Mouse (Mus musculus) liver, embryonic 12.5 days (tissue): ENCODE measurements at regions not wholly inside any gene's neighbourhood (a gene's known extent, or its start where the extent isn't known, plus 50 kb on each side); places are given as distances from the start of the nearest gene placed in this dataset.

Source experiments
- ATAC-seq: fragments of 200-750 bp; cut with Nextera tagmentation; 2 replicates; pipeline ENCODE4 v1.8.0; 2017; ENCODE audit warnings: moderate number of reproducible peaks, mild to moderate bottlenecking, moderate library complexity
- H3K27ac ChIP-seq: fragments of 300-500 bp; sonication (generic); 2 replicates; pipeline ENCODE4 v1.5.1; 2016; ENCODE audit warnings: mild to moderate bottlenecking
- H3K27me3 ChIP-seq: fragments of 300-500 bp; sonication (generic); replicated peaks from 2 replicates; pipeline ENCODE4 v1.6.1; 2016; ENCODE audit warnings: mild to moderate bottlenecking, moderate library complexity
- H3K36me3 ChIP-seq: fragments of 300-500 bp; sonication (generic); 2 replicates; pipeline ENCODE4 v1.6.1; 2016; ENCODE audit warnings: mild to moderate bottlenecking, moderate library complexity
- H3K4me1 ChIP-seq: fragments of 300-500 bp; sonication (generic); 2 replicates; pipeline ENCODE4 v1.6.1; 2016
- H3K4me2 ChIP-seq: fragments of 300-500 bp; sonication (generic); 2 replicates; pipeline ENCODE4 v1.6.1; 2016; ENCODE audit warnings: mild to moderate bottlenecking, moderate library complexity
- H3K4me3 ChIP-seq: fragments of 300-500 bp; sonication (generic); 2 replicates; pipeline ENCODE4 v1.5.1; 2016; ENCODE audit warnings: mild to moderate bottlenecking, moderate library complexity
- H3K9ac ChIP-seq: fragments of 300-500 bp; sonication (generic); 2 replicates; pipeline ENCODE4 v1.6.1; 2016; ENCODE audit warnings: mild to moderate bottlenecking, moderate library complexity
- H3K9me3 ChIP-seq: fragments of 300-500 bp; sonication (generic); replicated peaks from 2 replicates; pipeline ENCODE4 v1.6.1; 2016; ENCODE audit warnings: mild to moderate bottlenecking, moderate library complexity
- WGBS: fragments of 180-500 bp; shearing (Covaris S2); methylation state at CpG from one replicate; pipeline ENCODE4 v1.1.7; 2016; ENCODE audit not compliant: insufficient replicate concordance; 5-methylcytosine and 5-hydroxymethylcytosine counted together

GRCm38 (mm10) chr2:84184288-84185015 is 194.1 kb downstream of the Gm13691 start:
- Histone ChIP-seq H3K4me1 (peaks cover 9% of the 10 kb centered on the region; the same call in 1 of the 2 replicates), H3K9me3 (no peaks in the 10 kb centered on the region), H3K4me3 (no peak overlapping the region), H3K27ac (no peak overlapping the region), H3K9ac (no peak overlapping the region), H3K27me3 (no peaks in the 10 kb centered on the region), H3K4me2 (peak overlapping the region; percentile 42), H3K36me3 (no peaks in the 10 kb centered on the region)
- 0 out of 2 replicates have a peak, but pooled peaks have one; percentile 44 for ATAC-seq
- WGBS: 25% methylated on average over 19 of the region's 19 CpGs

GRCm38 (mm10) chr2:84185016-84185330 is 194.6 kb downstream of the Gm13691 start:
- Histone ChIP-seq H3K27me3 (no peaks in the 10 kb centered on the region), H3K9me3 (no peaks in the 10 kb centered on the region), H3K4me2 (peak overlapping the region; percentile 42), H3K27ac (no peak overlapping the region), H3K9ac (no peak overlapping the region), H3K4me1 (peaks cover 9% of the 10 kb centered on the region; the same call in 1 of the 2 replicates), H3K4me3 (no peak overlapping the region), H3K36me3 (no peaks in the 10 kb centered on the region)
- no peak for ATAC-seq
- WGBS: 50% methylated on average over 7 of the region's 7 CpGs

- peak; percentile 67; the same call in 1 of the 2 replicates for ATAC-seq
- H3K4me1 ChIP-seq: peaks cover 9% of the 10 kb centered on the region; the same call in 1 of the 2 replicates
- WGBS: 36% methylated on average over 9 of the region's 9 CpGs
Measured at GRCm38 (mm10) chr2:84186126-84186701, 195.9 kb downstream of the Gm13691 start.

GRCm38 (mm10) chr2:84187456-84187855 is 197.1 kb downstream of the Gm13691 start:
- Histone ChIP-seq H3K27ac (no peak overlapping the region), H3K9me3 (no peaks in the 10 kb centered on the region), H3K36me3 (no peaks in the 10 kb centered on the region), H3K27me3 (no peaks in the 10 kb centered on the region), H3K9ac (no peak overlapping the region), H3K4me2 (no peak overlapping the region), H3K4me1 (peaks cover 9% of the 10 kb centered on the region; the same call in 1 of the 2 replicates), H3K4me3 (no peak overlapping the region)
- ATAC-seq: no peak
- 82% methylated on average over 4 of the region's 4 CpGs for WGBS

More at GRCm38 (mm10) chr2:84186126-84186701, 195.9 kb downstream of the Gm13691 start:
- Histone ChIP-seq H3K36me3 (no peaks in the 10 kb centered on the region), H3K27me3 (no peaks in the 10 kb centered on the region), H3K4me2 (no peak overlapping the region), H3K27ac (no peak overlapping the region), H3K9ac (no peak overlapping the region), H3K4me3 (no peak overlapping the region), H3K9me3 (no peaks in the 10 kb centered on the region)

GRCm38 (mm10) chr2:84189302-84189701 is 198.9 kb downstream of the Gm13691 start:
- Histone ChIP-seq H3K27me3 (no peaks in the 10 kb centered on the region), H3K27ac (no peak overlapping the region), H3K4me1 (peaks cover 7% of the 10 kb centered on the region; the same call in 1 of the 2 replicates), H3K9me3 (no peaks in the 10 kb centered on the region), H3K4me2 (no peak overlapping the region), H3K9ac (no peak overlapping the region), H3K36me3 (no peaks in the 10 kb centered on the region), H3K4me3 (no peak overlapping the region)
- ATAC-seq: no peak
- WGBS: 60% methylated on average over 3 of the region's 3 CpGs

GRCm38 (mm10) chr2:84217116-84217515 is 208.1 kb downstream of the Calcrl start:
- ATAC-seq: no peak
- H3K27ac ChIP-seq: no peak overlapping the region
- H3K27me3 ChIP-seq: no peaks in the 10 kb centered on the region
- no peak overlapping the region for H3K4me3 ChIP-seq
- no peaks in the 10 kb centered on the region for H3K36me3 ChIP-seq
- H3K9me3 ChIP-seq: no peaks in the 10 kb centered on the region
- H3K4me1 ChIP-seq: no peaks in the 10 kb centered on the region
- H3K4me2 ChIP-seq: no peak overlapping the region
- WGBS: 65% methylated on average over 1 of the region's 1 CpGs
- no peak overlapping the region for H3K9ac ChIP-seq

GRCm38 (mm10) chr2:84222049-84222448 is 203.2 kb downstream of the Calcrl start:
- Histone ChIP-seq H3K36me3 (no peaks in the 10 kb centered on the region), H3K9ac (no peak overlapping the region), H3K9me3 (no peaks in the 10 kb centered on the region), H3K4me2 (no peak overlapping the region), H3K4me3 (no peak overlapping the region), H3K4me1 (no peaks in the 10 kb centered on the region), H3K27ac (no peak overlapping the region), H3K27me3 (no peaks in the 10 kb centered on the region)
- no peak for ATAC-seq
- WGBS: 82% methylated on average over 1 of the region's 1 CpGs

- no peaks in the 10 kb centered on the region for H3K36me3 ChIP-seq
- no peak overlapping the region for H3K4me3 ChIP-seq
- no peak for ATAC-seq
- no peak overlapping the region for H3K4me2 ChIP-seq
- no peaks in the 10 kb centered on the region for H3K27me3 ChIP-seq
- 58% methylated on average over 3 of the region's 3 CpGs for WGBS
- H3K4me1 ChIP-seq: no peaks in the 10 kb centered on the region
- H3K27ac ChIP-seq: no peak overlapping the region
- H3K9me3 ChIP-seq: no peaks in the 10 kb centered on the region
- H3K9ac ChIP-seq: no peak overlapping the region
Measured at GRCm38 (mm10) chr2:84229777-84230176, 195.4 kb downstream of the Calcrl start.

- Histone ChIP-seq H3K4me3 (no peak overlapping the region), H3K9ac (no peak overlapping the region), H3K36me3 (no peaks in the 10 kb centered on the region), H3K4me1 (no peaks in the 10 kb centered on the region), H3K27ac (no peak overlapping the region), H3K27me3 (no peaks in the 10 kb centered on the region), H3K9me3 (no peaks in the 10 kb centered on the region), H3K4me2 (no peak overlapping the region)
- 68% methylated on average over 4 of the region's 4 CpGs for WGBS
- ATAC-seq: no peak
Measured at GRCm38 (mm10) chr2:84235641-84236040, 189.6 kb downstream of the Calcrl start.

- 69% methylated on average over 4 of the region's 4 CpGs for WGBS
Measured at GRCm38 (mm10) chr2:84241244-84241643, 184.0 kb downstream of the Calcrl start.

GRCm38 (mm10) chr2:84241986-84242385 is 183.2 kb downstream of the Calcrl start:
- Histone ChIP-seq H3K4me1 (no peaks in the 10 kb centered on the region), H3K9ac (no peak overlapping the region), H3K27me3 (no peaks in the 10 kb centered on the region), H3K27ac (no peak overlapping the region), H3K4me3 (no peak overlapping the region), H3K9me3 (no peaks in the 10 kb centered on the region), H3K4me2 (no peak overlapping the region), H3K36me3 (no peaks in the 10 kb centered on the region)
- WGBS: 59% methylated on average over 1 of the region's 1 CpGs
- ATAC-seq: no peak

More at GRCm38 (mm10) chr2:84241244-84241643, 184.0 kb downstream of the Calcrl start:
- H3K9me3 ChIP-seq: no peaks in the 10 kb centered on the region
- H3K4me2 ChIP-seq: no peak overlapping the region
- no peaks in the 10 kb centered on the region for H3K36me3 ChIP-seq
- no peak overlapping the region for H3K27ac ChIP-seq
- no peaks in the 10 kb centered on the region for H3K27me3 ChIP-seq
- H3K4me1 ChIP-seq: no peaks in the 10 kb centered on the region
- H3K4me3 ChIP-seq: no peak overlapping the region
- ATAC-seq: no peak
- H3K9ac ChIP-seq: no peak overlapping the region

GRCm38 (mm10) chr2:84245900-84246299 is 179.3 kb downstream of the Calcrl start:
- no peak overlapping the region for H3K4me3 ChIP-seq
- H3K36me3 ChIP-seq: no peaks in the 10 kb centered on the region
- H3K9ac ChIP-seq: no peak overlapping the region
- H3K9me3 ChIP-seq: no peaks in the 10 kb centered on the region
- H3K27ac ChIP-seq: no peak overlapping the region
- H3K27me3 ChIP-seq: no peaks in the 10 kb centered on the region
- H3K4me1 ChIP-seq: no peaks in the 10 kb centered on the region
- WGBS: 48% methylated on average over 2 of the region's 2 CpGs
- ATAC-seq: no peak
- no peak overlapping the region for H3K4me2 ChIP-seq
